Mouse (Mus musculus): ENCODE data around the gene Mertk. TPM values are rescaled to one million over a fixed set of nuclear protein-coding genes. Genes with fewer than 3 reads are reported as not detected.

Gene Mertk
- polyA plus RNA-seq, 2 experiments, result 11.1 to 14.9 TPM

GRCm38 (mm10) chr2:128817387-128817785 lies 118.6 kb downstream of the Mertk start:
- Histone ChIP-seq H3K27ac (replicated peaks; ENCODE audit: low read depth, low read length) (peak overlapping the region; percentile 65), H3K4me2 (replicated peaks; ENCODE audit: low read depth, low read length, severe bottlenecking) (peak overlapping the region; percentile 55), H3K36me3 (ENCODE audit: control insufficient read depth, insufficient read depth, low read length) (no peaks in the 10 kb centered on the region), H3K9ac (ENCODE audit: low read depth, low read length, severe bottlenecking) (no peak overlapping the region), H3K4me1 (ENCODE audit: control insufficient read depth, insufficient read depth, low read length) (peaks cover 10% of the 10 kb centered on the region; the same call in 1 of the 2 replicates), H3K27me3 (ENCODE audit: control insufficient read depth, insufficient read depth, low read length) (no peaks in the 10 kb centered on the region), H3K4me3 (replicated peaks; ENCODE audit: low read length) (peak overlapping the region; percentile 81), H3K9me3 (ENCODE audit: control insufficient read depth, low read length) (no peaks in the 10 kb centered on the region)
- ATAC-seq (ENCODE audit: low FRiP score, low read depth) (peak; percentile 30), DNase-seq (ENCODE audit: low spot score) (peak; percentile 95)
- WGBS, result under 1% methylated on average over 7 of the region's 7 CpGs
- TF ChIP-seq POLR2A (IDR thresholded peaks at IDR 0.05; ENCODE audit: borderline replicate concordance, extremely low read depth, insufficient read depth, insufficient read length), result no peak

- Histone ChIP-seq H3K9ac (ENCODE audit: low read depth, low read length, severe bottlenecking) (peak within 1 kb of the TSS; percentile 80), H3K9me3 (ENCODE audit: control insufficient read depth, low read length) (no peaks in the 10 kb centered on the region), H3K4me2 (replicated peaks; ENCODE audit: low read depth, low read length, severe bottlenecking) (peak within 1 kb of the TSS; percentile 84), H3K4me1 (ENCODE audit: control insufficient read depth, insufficient read depth, low read length) (peaks cover 10% of the 10 kb centered on the region; the same call in 1 of the 2 replicates), H3K36me3 (ENCODE audit: control insufficient read depth, insufficient read depth, low read length) (no peaks in the 10 kb centered on the region), H3K27me3 (ENCODE audit: control insufficient read depth, insufficient read depth, low read length) (no peaks in the 10 kb centered on the region), H3K4me3 (replicated peaks; ENCODE audit: low read length) (peak within 1 kb of the TSS; percentile 81), H3K27ac (replicated peaks; ENCODE audit: low read depth, low read length) (peak within 1 kb of the TSS; percentile 89)
- TF ChIP-seq POLR2A (IDR thresholded peaks at IDR 0.05; ENCODE audit: borderline replicate concordance, extremely low read depth, insufficient read depth, insufficient read length), result peak; percentile 97
- ATAC-seq (ENCODE audit: low FRiP score, low read depth), result peak; percentile 93
- 1% methylated on average over 50 of the region's 59 CpGs for WGBS
- peak; percentile 97 for DNase-seq (ENCODE audit: low spot score)
These were observed 119.3 kb downstream of the Mertk start, which contains the start of gene Tmem87b for GRCm38 (mm10) chr2:128817786-128818681. Gene Tmem87b, plus strand, starts transcription at chr2:128818118.

GRCm38 (mm10) chr2:128818956-128819643 lies 120.3 kb downstream of the Mertk start:
- Histone ChIP-seq H3K9me3 (ENCODE audit: control insufficient read depth, low read length) (no peaks in the 10 kb centered on the region), H3K4me2 (replicated peaks; ENCODE audit: low read depth, low read length, severe bottlenecking) (peak overlapping the region; percentile 84), H3K4me1 (ENCODE audit: control insufficient read depth, insufficient read depth, low read length) (peaks cover 10% of the 10 kb centered on the region; the same call in 1 of the 2 replicates), H3K4me3 (replicated peaks; ENCODE audit: low read length) (peak overlapping the region; percentile 81), H3K27me3 (ENCODE audit: control insufficient read depth, insufficient read depth, low read length) (no peaks in the 10 kb centered on the region), H3K9ac (ENCODE audit: low read depth, low read length, severe bottlenecking) (peak overlapping the region; percentile 80), H3K27ac (replicated peaks; ENCODE audit: low read depth, low read length) (peak overlapping the region; percentile 89), H3K36me3 (ENCODE audit: control insufficient read depth, insufficient read depth, low read length) (peaks cover 7% of the 10 kb centered on the region)
- WGBS, result 25% methylated on average over 14 of the region's 14 CpGs
- no peak for TF ChIP-seq POLR2A (IDR thresholded peaks at IDR 0.05; ENCODE audit: borderline replicate concordance, extremely low read depth, insufficient read depth, insufficient read length)
- DNase-seq (ENCODE audit: low spot score) (no peak), ATAC-seq (ENCODE audit: low FRiP score, low read depth) (no peak)

GRCm38 (mm10) chr2:128820631-128821030 lies 121.9 kb downstream of the Mertk start:
- ATAC-seq (ENCODE audit: low FRiP score, low read depth), result no peak
- Histone ChIP-seq H3K27ac (replicated peaks; ENCODE audit: low read depth, low read length) (no peak overlapping the region), H3K4me1 (ENCODE audit: control insufficient read depth, insufficient read depth, low read length) (peaks cover 10% of the 10 kb centered on the region; the same call in 1 of the 2 replicates), H3K4me3 (replicated peaks; ENCODE audit: low read length) (no peak overlapping the region), H3K9ac (ENCODE audit: low read depth, low read length, severe bottlenecking) (no peak overlapping the region), H3K9me3 (ENCODE audit: control insufficient read depth, low read length) (no peaks in the 10 kb centered on the region), H3K4me2 (replicated peaks; ENCODE audit: low read depth, low read length, severe bottlenecking) (no peak overlapping the region), H3K27me3 (ENCODE audit: control insufficient read depth, insufficient read depth, low read length) (no peaks in the 10 kb centered on the region), H3K36me3 (ENCODE audit: control insufficient read depth, insufficient read depth, low read length) (peaks cover 15% of the 10 kb centered on the region)
- TF ChIP-seq POLR2A (IDR thresholded peaks at IDR 0.05; ENCODE audit: borderline replicate concordance, extremely low read depth, insufficient read depth, insufficient read length), result no peak
- DNase-seq (ENCODE audit: low spot score), result no peak
- 66% methylated on average over 2 of the region's 2 CpGs for WGBS

GRCm38 (mm10) chr2:128823893-128824292 lies 125.1 kb downstream of the Mertk start:
- no peaks in the 10 kb centered on the region for H3K9me3 ChIP-seq (ENCODE audit: control insufficient read depth, low read length)
- no peak for TF ChIP-seq POLR2A (IDR thresholded peaks at IDR 0.05; ENCODE audit: borderline replicate concordance, extremely low read depth, insufficient read depth, insufficient read length)
- H3K27ac ChIP-seq (replicated peaks; ENCODE audit: low read depth, low read length), result no peak overlapping the region
- WGBS, result 93% methylated on average over 5 of the region's 5 CpGs
- no peak for ATAC-seq (ENCODE audit: low FRiP score, low read depth)
- DNase-seq (ENCODE audit: low spot score), result no peak
- peaks cover 10% of the 10 kb centered on the region; the same call in 1 of the 2 replicates for H3K4me1 ChIP-seq (ENCODE audit: control insufficient read depth, insufficient read depth, low read length)
- no peak overlapping the region for H3K4me2 ChIP-seq (replicated peaks; ENCODE audit: low read depth, low read length, severe bottlenecking)
- no peaks in the 10 kb centered on the region for H3K27me3 ChIP-seq (ENCODE audit: control insufficient read depth, insufficient read depth, low read length)
- peaks cover 38% of the 10 kb centered on the region for H3K36me3 ChIP-seq (ENCODE audit: control insufficient read depth, insufficient read depth, low read length)
- no peak overlapping the region for H3K4me3 ChIP-seq (replicated peaks; ENCODE audit: low read length)
- H3K9ac ChIP-seq (ENCODE audit: low read depth, low read length, severe bottlenecking), result no peak overlapping the region

Data from limb, embryonic 14.5 days (tissue).